Mouse (Mus musculus) spleen, postnatal 14 days (tissue): ENCODE measurements at regions not wholly inside any gene's neighbourhood (a gene's known extent, or its start where the extent isn't known, plus 50 kb on each side); places are given as distances from the start of the nearest gene placed in this dataset.

ENCODE experiments used
- DNase-seq, 2 experiments: peaks; one replicate each; pipeline ENCODE4 v3.0.0; 2021 to 2022; ENCODE audit warnings: low spot score in 2 of 2

DNA sequence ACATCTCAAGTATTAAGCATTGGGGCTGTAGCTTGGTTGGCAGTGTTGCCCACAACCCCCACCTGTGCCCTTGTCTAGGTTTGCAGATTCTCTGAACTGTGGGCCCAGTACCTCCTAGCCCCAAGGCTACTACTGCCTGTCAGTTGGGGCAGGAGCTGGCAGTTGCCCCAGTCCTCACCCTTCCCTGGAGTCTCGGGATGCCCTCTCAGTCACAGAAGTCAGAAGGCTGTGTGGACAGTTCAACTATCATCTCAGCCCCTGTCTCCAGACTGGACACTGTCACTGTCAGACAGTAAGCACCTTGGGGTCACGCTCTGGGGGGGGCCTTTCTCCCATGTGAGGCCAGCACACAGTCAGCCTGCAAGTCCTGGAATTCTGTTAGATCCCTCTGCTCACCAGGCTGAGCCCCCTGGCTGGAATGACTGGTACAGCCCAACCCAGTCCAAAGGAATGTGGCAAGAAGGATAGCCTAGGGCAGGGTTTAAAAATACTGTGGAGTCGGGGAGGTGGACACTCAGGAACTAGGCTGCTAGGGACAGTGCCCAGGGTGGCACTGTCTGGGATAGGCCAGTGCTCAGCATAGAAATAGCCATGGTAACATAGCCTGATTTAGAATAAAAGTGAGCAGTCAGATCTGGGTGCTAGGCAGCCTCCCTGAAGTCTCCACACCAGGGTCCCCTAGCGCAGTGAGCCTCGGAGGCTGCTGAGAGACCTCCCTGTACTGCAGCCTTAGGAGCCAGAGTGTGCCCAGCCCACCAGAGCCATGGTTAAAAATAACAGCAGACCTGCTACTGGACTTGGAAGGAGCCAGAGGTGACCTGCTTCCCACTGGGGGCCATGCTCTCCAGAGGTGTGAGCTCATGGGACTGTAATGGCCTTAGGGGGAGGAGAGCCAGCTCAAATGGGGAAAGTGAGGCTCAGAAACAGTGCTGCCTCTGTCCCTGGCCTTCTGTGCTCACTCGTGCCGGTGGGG, 83.1 kb upstream of the Ptpn1 start:
- DNase-seq = no peak

GRCm38 (mm10) chr2:167847281-167848077, 84.4 kb upstream of the Ptpn1 start:
- DNase-seq = no peak

DNA sequence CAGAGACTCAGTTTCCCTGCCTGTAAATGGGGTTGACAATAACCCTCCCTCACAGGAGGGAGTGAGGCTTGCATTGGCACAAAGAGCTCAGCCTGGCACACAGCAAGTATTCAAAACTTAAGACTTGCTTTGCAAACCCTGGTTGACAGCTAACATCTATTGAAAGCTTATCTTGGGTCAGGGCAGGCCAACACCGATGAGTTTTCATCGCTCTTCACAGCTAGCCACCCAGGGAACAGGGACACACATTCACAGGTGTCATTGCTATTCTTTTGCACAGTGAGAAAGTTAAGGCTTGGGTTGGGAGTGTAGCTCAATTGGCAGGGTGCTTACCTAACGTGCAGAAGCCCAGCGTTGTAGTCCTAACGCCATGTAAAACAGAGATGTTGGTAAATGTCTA, 86.5 kb upstream of the Ptpn1 start:
- DNase-seq = no peak

GRCm38 (mm10) chr2:167844556-167844955, 87.3 kb upstream of the Ptpn1 start:
- DNase-seq = no peak

DNA sequence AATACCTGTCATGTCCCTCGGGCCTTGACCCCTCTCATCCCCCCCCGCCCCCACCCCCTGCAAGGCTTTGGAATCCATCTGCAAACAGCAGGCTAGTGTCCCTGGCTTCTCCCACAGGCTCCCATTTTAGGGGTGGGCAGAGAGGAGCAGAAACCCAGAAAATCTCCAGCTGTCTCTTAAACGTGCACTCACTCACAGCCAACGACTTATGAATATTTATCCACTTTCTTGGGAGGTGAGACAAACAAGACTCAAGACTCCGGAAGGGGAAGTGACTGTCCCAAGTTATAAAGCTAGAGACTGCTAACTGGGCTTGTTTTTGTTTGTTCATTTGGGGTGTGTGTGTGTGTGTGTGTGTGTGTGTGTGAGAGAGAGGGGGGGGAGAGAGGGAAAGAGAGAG, 87.9 kb upstream of the Ptpn1 start:
- no peak for DNase-seq

DNA sequence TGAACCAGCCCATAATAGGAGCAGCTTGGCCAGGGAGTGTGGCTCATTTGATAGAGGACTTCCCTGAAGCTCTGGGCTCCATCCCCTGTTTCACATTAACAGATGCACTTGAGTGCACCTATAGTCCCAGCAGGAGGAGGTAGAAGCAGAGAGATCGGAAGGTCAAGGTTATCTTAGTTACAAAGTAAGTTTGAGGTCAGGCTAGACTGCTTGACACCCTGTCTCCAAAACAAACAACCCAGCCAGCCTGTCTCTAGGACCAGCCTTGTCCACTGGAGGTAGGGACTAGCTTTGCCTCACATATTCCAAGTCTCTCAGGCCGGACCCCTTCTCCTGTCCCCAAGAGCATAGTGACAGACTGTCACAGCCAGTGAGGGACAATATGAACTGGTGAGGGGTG, 88.9 kb upstream of the Ptpn1 start:
- DNase-seq = no peak

DNA sequence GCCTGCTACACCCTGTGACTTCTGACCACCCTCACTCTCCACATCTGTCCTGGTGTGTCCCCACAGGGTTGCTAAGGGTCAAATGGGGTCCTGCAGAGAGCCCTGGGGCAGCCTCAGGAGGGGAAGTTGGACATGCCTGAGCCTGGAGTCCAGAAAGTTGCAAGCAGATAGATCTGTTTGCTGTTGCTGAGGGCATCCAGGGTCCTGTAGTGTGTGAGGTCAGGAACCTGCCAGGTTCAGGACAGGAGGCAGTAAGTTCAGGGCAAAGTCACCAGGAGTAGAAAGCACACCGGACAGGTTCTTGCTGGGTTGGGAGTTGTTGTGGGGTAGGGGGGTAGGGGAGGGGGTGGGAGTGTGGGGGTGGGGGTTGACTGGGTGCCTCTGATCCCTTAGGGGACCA, 89.4 kb upstream of the Ptpn1 start:
- no peak for DNase-seq

DNA sequence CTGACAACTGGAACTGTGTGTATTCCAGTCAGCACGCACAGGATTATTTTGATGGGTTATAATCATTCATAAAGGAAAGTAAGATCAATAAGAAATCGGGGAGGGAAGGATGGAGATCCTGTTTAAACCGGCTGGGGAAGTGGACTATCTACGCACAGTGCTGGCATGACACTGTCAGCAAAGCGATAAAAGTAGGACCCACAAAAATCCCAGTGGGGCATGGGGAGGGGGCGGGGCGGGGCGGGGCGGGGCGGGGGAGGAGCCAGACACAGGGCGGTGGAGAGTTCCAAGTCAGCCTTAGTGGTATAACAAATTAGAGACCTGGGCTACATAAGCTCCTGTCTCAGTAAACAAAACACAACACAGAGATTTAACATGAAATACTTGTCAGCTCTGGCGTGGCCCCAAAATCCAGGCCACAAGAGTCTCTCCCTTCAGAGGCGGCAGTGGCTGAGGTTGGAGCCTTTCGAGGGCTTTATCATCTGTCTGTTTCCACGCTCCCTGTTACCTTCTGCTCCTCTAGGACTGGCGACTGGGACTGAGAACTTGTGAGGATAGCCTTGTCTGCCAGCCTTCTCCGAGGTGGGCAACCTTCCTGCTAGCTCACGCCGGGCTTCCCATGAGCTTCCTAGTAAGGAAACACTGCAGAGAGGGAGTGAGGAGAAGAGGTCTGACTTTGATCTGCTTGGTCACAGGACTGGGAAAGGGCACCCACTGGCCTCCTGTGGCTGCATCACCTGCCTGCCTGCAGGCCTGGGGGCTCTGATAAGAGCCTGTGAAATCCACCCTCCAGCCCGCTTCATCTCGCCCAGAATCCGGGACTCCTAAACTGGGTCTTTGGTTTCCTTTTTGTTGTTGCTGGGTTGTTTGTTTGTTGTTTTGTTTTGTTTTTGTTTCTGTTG, 90.3 kb upstream of the Ptpn1 start:
- DNase-seq = no peak

DNA sequence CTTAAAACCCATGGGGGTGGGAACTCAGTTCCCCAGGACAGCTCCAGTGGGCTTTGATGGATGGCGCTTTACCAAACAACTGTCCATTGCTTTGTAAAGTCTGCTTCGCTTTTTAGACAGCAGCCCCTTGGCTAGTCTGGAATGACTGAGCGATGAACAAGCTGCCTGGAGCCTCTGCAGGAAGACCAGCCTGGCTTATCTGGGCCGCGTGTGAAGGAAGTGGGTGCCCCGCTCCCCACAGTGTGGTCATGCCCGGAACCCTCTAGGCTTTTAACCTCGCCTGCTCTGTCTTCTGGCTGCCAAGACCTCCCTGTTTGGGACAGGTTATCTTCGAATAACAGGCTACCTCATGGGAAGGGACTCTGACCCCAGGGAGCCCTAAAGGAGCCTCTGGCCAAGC, 91.5 kb upstream of the Ptpn1 start:
- no peak for DNase-seq

- DNase-seq = no peak
These were observed 92.4 kb upstream of the Ptpn1 start for GRCm38 (mm10) chr2:167839324-167839981.

- no peak for DNase-seq
These were observed 94.3 kb upstream of the Ptpn1 start for GRCm38 (mm10) chr2:167837596-167837995.

- no peak for DNase-seq
These were observed 95.2 kb upstream of the Ptpn1 start for GRCm38 (mm10) chr2:167836611-167837010.

- DNase-seq = no peak
These were observed 97.3 kb upstream of the Ptpn1 start for GRCm38 (mm10) chr2:167834605-167835004.

GRCm38 (mm10) chr2:167833290-167833953, 98.4 kb upstream of the Ptpn1 start:
- no peak for DNase-seq

DNA sequence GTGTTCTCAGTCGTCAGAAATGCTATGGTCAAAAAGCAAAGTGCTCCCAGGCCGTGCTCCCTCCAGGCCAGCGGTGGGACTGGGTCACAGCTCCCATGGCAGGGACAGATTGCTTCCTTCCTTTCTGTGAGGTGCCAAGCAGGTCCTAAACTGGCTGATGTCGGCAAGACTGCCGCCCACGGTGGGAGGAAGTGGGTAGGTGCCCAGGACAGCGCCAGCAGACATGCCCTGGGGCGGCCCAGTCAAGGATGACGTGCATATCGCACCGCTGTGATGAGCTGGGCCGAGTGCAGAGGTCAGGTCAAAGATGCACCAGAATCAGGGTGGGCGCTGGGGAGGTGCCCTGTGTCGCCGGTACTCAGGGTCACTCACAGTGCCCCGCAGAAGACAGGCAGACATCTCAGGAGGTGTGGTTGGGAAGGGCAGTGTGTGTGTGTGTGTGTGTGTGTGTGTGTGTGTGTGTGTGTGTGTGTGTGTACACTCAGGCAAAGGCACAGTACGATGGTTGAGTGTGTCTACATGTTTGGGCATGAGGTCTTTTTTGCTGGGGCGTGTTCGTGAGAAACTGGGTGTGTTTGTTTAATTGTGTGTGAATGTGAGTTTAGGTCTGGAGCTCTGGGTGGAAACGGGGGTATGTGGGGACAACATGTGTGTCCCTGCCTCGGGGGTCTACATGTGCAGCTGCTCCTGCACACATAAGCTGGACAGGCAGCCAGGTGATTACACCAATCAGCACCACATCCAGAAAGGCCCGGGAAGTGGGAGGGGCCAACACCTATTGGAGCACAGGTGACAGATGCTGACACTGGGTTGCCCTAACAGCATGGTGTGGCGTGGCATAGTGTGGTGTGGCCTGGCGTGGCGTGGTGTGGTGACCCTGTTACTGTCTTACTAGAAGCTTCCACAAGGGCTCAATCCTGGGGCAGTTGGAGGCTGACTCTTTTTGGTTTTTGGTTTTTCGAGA, 100.5 kb upstream of the Ptpn1 start:
- DNase-seq = no peak

GRCm38 (mm10) chr2:167828258-167828657, 103.6 kb upstream of the Ptpn1 start:
- DNase-seq = no peak

GRCm38 (mm10) chr2:167826922-167827703, 104.7 kb upstream of the Ptpn1 start:
- DNase-seq = no peak

DNA sequence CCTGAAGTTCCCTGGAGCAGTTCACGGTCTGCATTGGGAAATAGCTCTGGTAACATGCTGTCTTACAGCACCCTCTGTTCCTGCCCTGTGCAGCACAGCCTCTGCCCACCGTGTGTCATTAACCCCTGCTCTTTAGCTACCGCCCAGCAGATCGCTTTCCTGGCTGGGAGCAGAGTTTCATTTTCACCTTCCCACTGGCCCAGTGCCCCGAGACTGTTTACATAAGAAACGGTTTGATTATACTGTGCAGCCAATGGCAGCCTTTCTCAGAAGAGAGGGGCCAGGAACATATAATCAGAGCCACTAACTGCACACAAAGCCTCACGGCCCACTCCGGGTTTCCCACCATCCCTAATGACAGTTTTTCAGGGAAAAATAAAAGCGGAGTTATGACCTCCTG, 108.3 kb upstream of the Ptpn1 start:
- DNase-seq = no peak

GRCm38 (mm10) chr2:167823044-167823443, 108.8 kb upstream of the Ptpn1 start:
- no peak for DNase-seq
